In the genomic region with DNA sequence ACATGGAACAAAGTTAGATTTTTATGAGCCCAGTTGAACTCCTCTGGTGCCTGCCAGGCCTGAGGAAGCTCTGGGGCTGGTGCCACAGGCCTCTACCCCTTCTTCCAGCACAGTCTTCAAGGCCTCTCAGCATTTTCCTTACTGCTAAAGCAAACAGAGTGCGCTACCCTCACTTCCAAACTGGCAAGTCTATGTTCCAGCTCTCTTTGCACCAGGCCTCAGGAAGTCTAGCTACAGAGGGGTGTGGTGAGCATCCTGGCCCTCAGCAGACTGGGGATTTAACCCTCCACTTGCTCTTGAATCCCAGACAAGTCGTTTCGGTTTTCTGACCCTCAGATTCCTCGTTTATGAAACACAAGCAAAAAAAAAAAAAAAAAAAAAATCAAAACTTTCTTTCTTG, we compare ENCODE assay signal across 22 mouse cellular contexts.
A peak's percentile ranks its signal among the peaks of the same experiment; 100 is the strongest.
DNase-seq lines count a peak whose midpoint lies in the region; ATAC-seq lines count a peak whose summit lies in the region.
"Had no signal": no experiment of that assay in that cellular context is flagged by ENCODE, and none has a peak within 500 bp of the region (broad histone marks: within the 10 kb centered on the region; RNA-seq: fewer than 3 reads in every experiment).

No protein-coding gene starts in this region.

- 0 out of 2 replicates have a peak overlapping the region, but pooled peaks have one; percentile 43 for H3K27ac ChIP-seq in kidney, embryonic 16.5 days (ENCODE audit: low read length)
- no peak overlapping the region for H3K27ac ChIP-seq in kidney, embryonic 14.5 days (ENCODE audit: low read depth, low read length)
- H3K27ac ChIP-seq: heart, adult 2 months; hindbrain, embryonic 12.5 days; layer of hippocampus, adult 2 months; limb, embryonic 12.5 days; liver, embryonic 12.5 days; midbrain, embryonic 13.5 days had no signal

- H3K27me3 ChIP-seq in kidney, embryonic 16.5 days (ENCODE audit: insufficient read depth, low read length), result no peaks in the 10 kb centered on the region
- H3K27me3 ChIP-seq in kidney, embryonic 14.5 days (ENCODE audit: control insufficient read depth, insufficient read depth, low read length), result no peaks in the 10 kb centered on the region
- H3K27me3 ChIP-seq: hindbrain, embryonic 12.5 days; limb, embryonic 12.5 days; liver, embryonic 12.5 days; midbrain, embryonic 13.5 days had no signal

- no peak overlapping the region for H3K4me3 ChIP-seq in kidney, embryonic 16.5 days (ENCODE audit: low read length)
- H3K4me3 ChIP-seq in kidney, embryonic 14.5 days (ENCODE audit: low read length), result no peak overlapping the region
- H3K4me3 ChIP-seq: embryonic facial prominence, embryonic 13.5 days; heart, adult 2 months; hindbrain, embryonic 12.5 days; layer of hippocampus, adult 2 months; limb, embryonic 12.5 days; liver, embryonic 12.5 days; midbrain, embryonic 13.5 days had no signal

- no peak overlapping the region for H3K9ac ChIP-seq in kidney, embryonic 16.5 days (replicated peaks; ENCODE audit: low read length)
- no peak overlapping the region for H3K9ac ChIP-seq in kidney, embryonic 14.5 days (ENCODE audit: low read depth, low read length)
- H3K9ac ChIP-seq: embryonic facial prominence, embryonic 13.5 days; hindbrain, embryonic 12.5 days; limb, embryonic 12.5 days; liver, embryonic 12.5 days; midbrain, embryonic 13.5 days had no signal

- ATAC-seq in kidney, embryonic 16.5 days (ENCODE audit: low FRiP score, low TSS enrichment), result no peak
- no peak for ATAC-seq in kidney, embryonic 14.5 days (ENCODE audit: low FRiP score, low TSS enrichment)
- ATAC-seq: forebrain, embryonic 14.5 days; liver, embryonic 12.5 days; midbrain, embryonic 13.5 days had no signal

- no peaks in the 10 kb centered on the region for H3K36me3 ChIP-seq in kidney, embryonic 16.5 days (ENCODE audit: insufficient read depth, low read length)
- no peaks in the 10 kb centered on the region for H3K36me3 ChIP-seq in kidney, embryonic 14.5 days (ENCODE audit: control insufficient read depth, insufficient read depth, low read length)
- H3K36me3 ChIP-seq: embryonic facial prominence, embryonic 13.5 days; hindbrain, embryonic 12.5 days; limb, embryonic 12.5 days; liver, embryonic 12.5 days; midbrain, embryonic 13.5 days had no signal

- peaks cover 11% of the 10 kb centered on the region; the same call in 1 of the 2 replicates for H3K9me3 ChIP-seq in kidney, embryonic 16.5 days (ENCODE audit: low read length)
- peaks cover 11% of the 10 kb centered on the region for H3K9me3 ChIP-seq in kidney, embryonic 14.5 days (ENCODE audit: control insufficient read depth, low read length)
- H3K9me3 ChIP-seq: liver, embryonic 12.5 days had no signal

- H3K4me1 ChIP-seq in kidney, embryonic 16.5 days (ENCODE audit: insufficient read depth, low read length), result no peaks in the 10 kb centered on the region
- no peaks in the 10 kb centered on the region for H3K4me1 ChIP-seq in kidney, embryonic 14.5 days (ENCODE audit: control insufficient read depth, insufficient read depth, low read length)
- H3K4me1 ChIP-seq: hindbrain, embryonic 12.5 days; limb, embryonic 12.5 days; liver, embryonic 12.5 days; midbrain, embryonic 13.5 days had no signal

- WGBS in kidney, embryonic 16.5 days, result 61% methylated on average over 4 of the region's 4 CpGs
- WGBS in kidney, embryonic 14.5 days, result 60% methylated on average over 4 of the region's 4 CpGs

- DNase-seq in gastrocnemius, adult 18-20 months (ENCODE audit: low spot score), result peak; percentile 9
- DNase-seq in gastrocnemius, postnatal 10 days, result no peak
- DNase-seq in Muller cell, postnatal 12 days (ENCODE audit: inconsistent ontology term), result peak; percentile 42
- DNase-seq in skeletal muscle tissue, adult 2 months (ENCODE audit: low read depth, low spot score), result peak; percentile 38
- DNase-seq in adrenal gland, adult 8-10 months, result no peak
- no peak for DNase-seq in cerebellum, adult 18-20 months
- DNase-seq: cerebellum, adult 11-12 months; cerebellum, postnatal 14 days; heart, adult 2 months; kidney, adult 8-10 months; kidney, postnatal 25 days; lung, adult 18-20 months; thymus, postnatal 25 days had no signal

- H3K4me2 ChIP-seq in kidney, embryonic 16.5 days (replicated peaks; ENCODE audit: low read depth, low read length), result no peak overlapping the region
- H3K4me2 ChIP-seq in kidney, embryonic 14.5 days (replicated peaks; ENCODE audit: low read depth, low read length), result no peak overlapping the region
- H3K4me2 ChIP-seq: embryonic facial prominence, embryonic 13.5 days; hindbrain, embryonic 12.5 days; limb, embryonic 12.5 days; liver, embryonic 12.5 days; midbrain, embryonic 13.5 days had no signal

Comparison
In these comparisons a context has a peak if more than half of its experiments do, and no peak if none do; other contexts are left out.
1. DNase-seq: peak in gastrocnemius, adult 18-20 months (single experiment), Muller cell, postnatal 12 days (single experiment) and skeletal muscle tissue, adult 2 months (single experiment); none in gastrocnemius, postnatal 10 days (single experiment), adrenal gland, adult 8-10 months (single experiment) and cerebellum, adult 18-20 months (0 of 2).